Mouse (Mus musculus): Measurements from ENCODE around the gene Tmem160. TPM values are rescaled to one million over a fixed set of nuclear protein-coding genes. Genes with fewer than 3 reads are reported as not detected.
A peak's percentile ranks its signal among the peaks of the same experiment; 100 is the strongest.

The Tmem160 gene
- total RNA-seq, 2 experiments from 2014 or later = 90.2 to 90.8 TPM

DNA sequence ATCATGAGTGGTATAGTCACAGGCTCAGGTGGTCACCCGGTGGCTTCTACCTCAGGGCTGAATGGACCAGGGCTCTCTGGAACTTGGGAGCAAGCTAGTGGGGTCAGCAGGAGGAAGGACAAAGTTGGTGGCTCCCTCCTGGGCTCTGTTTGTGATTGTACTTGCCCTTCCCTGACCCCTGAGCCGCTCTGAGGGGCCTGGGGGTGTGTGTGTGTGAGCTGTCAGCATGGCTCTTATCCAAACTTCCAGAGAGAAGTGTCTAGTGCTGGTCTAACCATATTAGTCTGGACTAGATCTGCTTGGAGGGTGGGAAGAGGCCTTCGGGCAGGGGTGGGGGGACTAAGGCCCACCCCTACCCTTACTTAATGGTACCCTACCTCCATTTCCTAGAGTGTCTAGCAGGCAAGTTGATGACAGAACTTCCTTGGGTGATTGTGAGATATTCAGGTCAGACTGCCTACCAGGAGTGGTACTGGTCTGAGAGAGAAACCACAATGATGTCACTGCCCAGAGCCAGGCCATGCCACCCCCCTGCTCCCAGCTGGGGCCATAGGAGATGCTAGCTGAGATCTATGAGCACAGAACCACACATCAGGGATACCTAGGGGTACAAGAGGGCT, 19.1 kb upstream of the Tmem160 start:
- no peak for DNase-seq (ENCODE audit: low spot score in 2 of 2)

DNA sequence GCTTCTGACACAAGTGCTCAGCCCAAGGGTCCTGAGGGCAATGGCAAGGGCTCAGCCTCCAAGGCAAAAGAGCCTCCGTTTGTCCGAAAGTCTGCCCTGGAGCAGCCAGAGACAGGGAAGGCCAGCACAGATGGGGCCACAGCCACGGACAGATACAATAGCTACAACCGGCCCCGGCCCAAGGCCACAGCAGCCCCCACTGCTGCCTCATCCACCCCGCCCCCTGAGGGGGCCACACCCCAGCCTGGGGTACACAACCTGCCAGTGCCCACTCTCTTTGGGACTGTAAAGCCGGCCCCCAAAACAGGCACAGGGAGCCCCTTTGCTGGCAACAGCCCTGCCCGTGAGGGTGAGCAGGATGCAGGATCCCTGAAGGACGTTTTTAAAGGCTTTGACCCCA, 17.5 kb upstream of the Tmem160 start:
- no peak for DNase-seq (ENCODE audit: low spot score in 2 of 2)

DNA sequence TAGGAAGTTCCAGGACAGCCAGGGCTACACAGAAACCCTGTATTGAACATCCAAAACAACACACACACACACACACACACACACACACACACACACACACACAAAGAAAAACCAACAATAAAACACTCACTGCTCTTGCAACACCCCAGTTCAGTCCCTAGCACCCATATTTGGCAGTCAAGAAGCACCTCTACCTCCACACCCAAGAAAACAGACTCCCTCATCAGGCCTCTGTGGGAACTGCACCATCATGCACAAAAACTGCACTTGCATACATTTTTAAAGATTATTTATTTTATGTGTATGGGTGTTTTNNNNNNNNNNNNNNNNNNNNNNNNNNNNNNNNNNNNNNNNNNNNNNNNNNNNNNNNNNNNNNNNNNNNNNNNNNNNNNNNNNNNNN, 11.3 kb upstream of the Tmem160 start:
- DNase-seq (ENCODE audit: low spot score in 2 of 2) = no peak

DNA sequence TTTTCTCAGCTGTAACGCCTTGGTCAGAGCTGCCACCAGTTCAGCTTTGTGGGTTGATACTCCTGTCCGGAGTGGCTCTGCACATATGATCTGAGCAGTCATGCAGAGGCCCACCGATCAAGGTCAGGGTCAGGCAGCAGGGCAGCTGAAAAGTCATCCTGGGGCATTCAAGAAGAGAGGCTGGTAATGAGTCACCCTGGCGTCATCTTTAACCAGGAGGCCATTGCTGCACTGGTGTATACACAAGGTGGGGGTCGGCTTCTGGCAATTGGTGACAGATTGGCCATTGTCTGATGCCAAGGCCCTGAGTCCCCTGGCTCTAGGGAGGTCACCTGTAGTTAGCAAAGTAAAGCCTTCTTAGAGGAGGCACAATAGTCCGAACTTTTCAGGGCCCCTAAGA, 923 bp upstream of the Tmem160 start:
- no peak for DNase-seq (ENCODE audit: low spot score in 2 of 2)

DNA sequence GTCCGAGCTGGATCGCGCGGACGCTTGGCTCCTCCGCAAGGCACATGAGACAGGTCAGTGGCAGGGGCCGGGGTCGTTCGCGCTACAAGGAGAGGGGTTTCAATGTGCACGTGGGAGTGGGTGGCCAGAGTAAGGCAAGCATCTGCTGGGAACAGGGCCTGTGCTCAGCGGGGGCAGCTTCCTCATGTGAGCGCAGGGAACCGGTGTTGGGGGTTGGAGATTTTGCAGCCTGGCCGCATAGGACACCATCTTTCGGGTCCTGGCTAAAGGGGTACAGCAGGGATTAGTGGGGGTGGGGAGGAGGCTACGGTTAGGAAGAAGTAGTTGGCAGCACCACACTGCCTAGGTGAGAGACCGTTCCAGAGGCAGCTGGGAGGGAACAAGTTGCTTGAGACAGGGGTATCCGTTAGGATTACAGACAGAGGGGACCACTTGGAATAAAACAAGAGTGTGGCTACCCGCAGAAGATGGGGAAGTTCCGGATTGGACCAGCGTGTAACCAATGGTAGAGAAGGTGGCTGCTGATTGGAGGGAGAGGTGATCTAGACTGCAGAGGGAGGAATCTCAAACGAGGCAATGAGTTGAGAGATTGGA, 636 bp downstream of the Tmem160 start:
- peak; percentile 62 to 78 for DNase-seq (ENCODE audit: low spot score in 2 of 2)

DNA sequence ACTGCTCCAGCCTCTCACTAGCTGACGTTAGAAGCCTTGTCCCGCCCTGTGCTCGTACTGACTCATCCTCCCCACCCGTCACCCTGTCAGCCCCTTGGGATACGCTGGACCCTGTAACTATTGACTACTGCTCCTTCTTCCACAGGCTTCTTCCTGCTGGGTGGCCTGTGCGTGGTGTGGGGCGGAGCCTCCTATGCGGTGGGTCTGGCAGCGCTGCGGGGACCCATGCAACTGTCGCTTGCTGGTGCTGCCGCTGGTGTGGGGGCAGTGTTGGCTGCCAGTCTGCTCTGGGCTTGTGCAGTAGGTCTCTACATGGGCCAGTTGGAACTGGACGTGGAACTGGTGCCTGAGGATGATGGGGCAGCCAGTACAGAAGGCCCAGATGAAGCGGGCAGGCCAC, 2.4 kb downstream of the Tmem160 start:
- no peak for DNase-seq (ENCODE audit: low spot score in 2 of 2)

DNA sequence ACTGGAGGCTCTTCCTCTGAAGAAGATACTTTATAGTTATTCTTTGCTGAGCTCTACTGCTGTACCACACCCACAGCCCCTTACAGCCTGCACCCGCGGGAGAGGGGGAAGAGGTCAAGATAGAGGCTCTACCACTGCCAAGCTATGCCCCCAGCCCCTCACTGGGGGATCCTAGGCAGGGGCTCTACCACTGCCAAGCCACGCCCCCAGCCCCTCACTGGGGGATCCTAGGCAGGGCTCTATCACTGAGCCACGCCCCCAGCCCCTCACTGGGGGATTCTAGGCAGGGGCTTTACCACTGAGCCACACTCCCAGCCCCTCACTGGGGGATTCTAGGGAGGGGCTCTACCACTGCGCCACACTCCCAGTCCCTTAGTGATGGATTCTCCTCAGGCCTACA, 3.7 kb downstream of the Tmem160 start:
- no peak for DNase-seq (ENCODE audit: low spot score in 2 of 2)

DNA sequence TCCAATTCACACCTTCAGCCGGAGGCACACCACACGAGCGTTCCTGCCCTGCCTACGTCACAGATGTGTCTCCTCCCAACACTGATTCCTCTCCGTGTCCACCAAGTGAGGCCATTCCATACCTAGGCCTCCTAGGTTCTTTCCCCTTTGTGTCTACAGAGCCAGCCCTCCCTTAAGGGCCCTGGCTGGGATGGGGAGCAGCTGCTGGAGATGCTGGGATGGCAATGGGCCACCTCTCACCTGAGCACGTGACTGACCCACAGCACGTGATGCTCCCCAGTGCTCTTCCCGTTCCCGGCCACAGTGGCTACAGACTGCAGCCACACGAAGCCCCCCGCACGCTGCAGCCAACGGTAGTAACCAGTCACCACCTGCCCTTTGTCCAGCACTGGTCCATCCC, 8.0 kb downstream of the Tmem160 start:
- no peak for DNase-seq (ENCODE audit: low spot score in 2 of 2)

DNA sequence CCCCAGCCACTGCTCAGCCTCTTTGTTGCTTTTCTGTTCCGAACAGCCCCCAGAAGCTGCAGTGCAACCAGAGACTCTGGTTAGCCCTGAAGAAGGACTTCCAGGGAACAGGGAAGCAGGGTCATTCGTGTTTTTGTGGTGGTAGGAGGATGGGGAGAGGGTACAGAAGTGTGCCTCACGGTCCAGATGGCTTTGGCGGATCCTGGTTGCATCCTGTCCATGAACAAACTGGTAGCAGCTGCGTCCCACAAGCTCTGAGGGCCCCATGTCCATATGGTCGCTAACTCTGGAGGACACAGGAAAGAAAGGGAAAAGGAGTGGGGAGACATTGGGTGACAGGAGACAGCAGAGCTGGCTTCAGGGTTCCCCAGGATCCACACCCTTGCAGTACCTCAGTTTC, 8.6 kb downstream of the Tmem160 start:
- DNase-seq (ENCODE audit: low spot score in 2 of 2) = no peak

DNA sequence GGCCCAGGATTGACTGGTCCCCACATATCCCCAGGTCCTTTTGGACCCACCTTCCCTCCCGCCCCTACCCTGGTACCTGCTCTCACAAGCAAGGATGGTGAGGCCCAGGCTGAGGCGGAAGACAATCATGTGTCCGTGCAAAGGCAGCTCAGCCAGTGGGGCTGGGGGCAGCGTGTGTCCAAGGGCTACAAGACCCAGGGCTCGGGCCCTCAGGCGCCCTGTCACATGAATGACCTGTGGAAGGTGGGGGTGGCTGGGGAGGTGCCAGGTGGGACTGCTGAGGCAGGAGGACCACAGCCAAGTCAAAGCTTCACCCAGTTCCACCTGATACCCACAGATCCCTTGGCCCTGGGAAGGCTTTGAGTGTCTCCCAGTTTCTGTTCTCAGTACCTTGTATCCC, 9.1 kb downstream of the Tmem160 start:
- no peak for DNase-seq (ENCODE audit: low spot score in 2 of 2)

DNA sequence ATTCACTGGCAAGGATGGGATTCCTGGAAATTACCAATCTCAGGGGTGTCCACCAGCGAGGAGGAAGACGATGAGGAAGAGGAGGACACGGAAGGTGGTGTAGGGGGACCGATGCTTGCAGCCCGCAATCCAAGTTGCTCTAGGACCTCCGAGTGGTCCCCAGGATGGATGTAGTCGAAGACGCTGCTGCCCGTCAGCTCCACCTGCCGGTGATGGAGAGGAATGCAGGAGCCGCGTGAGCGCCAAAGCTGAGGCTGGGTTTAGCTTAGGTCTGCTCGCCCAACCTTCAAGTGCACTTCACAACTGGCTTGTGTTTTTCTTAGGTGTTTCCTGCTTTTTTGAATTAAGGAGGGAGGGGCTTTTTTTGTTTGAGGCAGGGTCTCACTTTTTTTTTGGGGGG, 10.6 kb downstream of the Tmem160 start:
- peak; percentile 75 to 81 for DNase-seq (ENCODE audit: low spot score in 2 of 2)

DNA sequence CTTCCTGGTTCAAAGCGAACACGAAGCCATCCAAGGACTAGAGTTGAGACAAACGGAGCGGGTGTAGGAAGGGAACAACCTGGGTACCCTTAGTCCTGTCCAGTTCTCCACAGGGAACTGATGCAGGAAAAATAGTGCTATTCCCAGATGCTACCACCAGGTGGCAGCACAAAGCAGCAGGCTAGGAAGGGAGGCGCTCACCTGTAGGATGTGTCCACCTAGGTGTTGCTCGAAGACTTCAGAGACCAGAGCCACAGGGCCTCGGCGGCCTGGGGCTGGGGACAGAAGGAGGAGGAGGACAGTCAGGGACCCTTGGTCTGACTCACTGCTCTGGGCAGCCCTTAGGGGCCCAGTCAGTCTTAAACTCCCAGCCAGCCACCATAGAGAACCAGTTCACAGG, 12.6 kb downstream of the Tmem160 start:
- DNase-seq (ENCODE audit: low spot score in 2 of 2) = peak; percentile 55 to 61

DNA sequence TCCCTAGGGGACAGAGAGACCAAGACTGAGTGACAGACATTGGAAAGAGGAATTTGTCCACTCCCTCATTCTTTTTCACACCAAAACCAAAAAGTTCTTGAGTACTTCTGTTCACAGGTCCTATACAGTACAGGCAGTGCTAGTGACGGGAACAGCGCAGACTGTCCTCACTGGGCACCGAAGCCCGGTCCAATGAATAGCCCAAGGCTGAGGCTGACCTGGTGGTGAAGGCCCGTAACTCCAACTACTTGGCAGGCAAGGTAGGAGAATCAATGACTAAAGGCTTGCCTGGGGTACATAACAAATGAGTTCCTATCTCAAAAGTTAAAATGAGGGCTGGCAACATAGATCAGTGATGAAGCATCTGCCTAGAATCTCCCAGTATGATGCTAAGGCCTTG, 13.0 kb downstream of the Tmem160 start:
- no peak for DNase-seq (ENCODE audit: low spot score in 2 of 2)

DNA sequence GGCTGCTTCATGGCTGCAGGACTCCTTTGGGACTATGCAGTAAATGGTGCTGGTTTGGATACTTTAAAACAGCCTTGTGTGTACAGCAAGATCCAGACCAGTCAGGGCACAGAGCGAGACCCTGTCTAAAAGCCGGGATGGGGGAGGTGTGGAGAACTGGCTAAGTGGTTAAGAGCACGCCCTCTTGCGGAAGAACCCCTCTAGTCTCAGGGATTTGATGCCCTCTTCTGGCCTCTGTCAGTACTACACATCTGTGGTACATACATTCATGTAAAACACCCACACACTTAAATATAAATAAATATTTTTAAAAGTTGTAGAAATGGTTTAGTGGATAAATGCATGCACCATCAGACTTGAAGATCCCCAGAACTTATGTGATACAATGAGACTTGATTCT, 14.0 kb downstream of the Tmem160 start:
- no peak for DNase-seq (ENCODE audit: low spot score in 2 of 2)

DNA sequence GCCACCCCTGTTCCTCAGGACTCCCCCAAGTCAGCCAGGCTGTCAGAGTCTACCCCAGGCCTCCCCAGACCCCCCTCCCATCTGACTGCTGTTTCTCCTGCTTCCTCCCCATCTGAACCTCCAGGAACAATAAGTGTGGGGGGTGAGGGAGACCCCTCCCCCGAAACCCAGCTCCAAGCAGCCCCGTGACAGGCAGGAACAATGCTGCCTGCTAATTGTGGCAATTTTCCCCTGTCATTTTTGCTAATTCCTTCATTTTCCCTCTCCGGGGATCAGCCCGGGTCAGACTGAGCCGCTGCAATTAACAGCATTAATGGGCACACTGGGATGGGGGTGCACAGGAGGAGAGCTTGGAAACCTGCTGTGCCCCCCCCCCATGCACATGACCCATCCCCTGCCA, 15.5 kb downstream of the Tmem160 start:
- no peak for DNase-seq (ENCODE audit: low spot score in 2 of 2)

DNA sequence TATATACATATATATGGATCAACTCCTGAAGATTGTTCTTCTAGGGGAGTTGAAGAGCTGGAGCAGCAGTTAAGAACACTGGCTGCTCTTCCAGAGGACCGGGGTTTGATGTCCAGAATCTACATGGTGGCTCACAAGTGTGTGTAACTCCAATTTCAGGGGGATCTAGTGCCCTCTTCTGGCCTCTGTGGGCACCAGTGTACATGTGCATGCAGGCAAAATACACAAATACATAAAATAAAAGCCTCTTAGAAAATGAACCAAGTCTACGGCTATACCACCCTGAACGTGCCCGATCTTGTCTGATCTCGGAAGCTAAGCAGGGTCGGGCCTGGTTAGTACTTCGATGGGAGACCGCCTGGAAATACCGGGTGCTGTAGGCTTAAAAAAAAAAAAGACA, 19.0 kb downstream of the Tmem160 start:
- no peak for DNase-seq (ENCODE audit: low spot score in 2 of 2)

DNA sequence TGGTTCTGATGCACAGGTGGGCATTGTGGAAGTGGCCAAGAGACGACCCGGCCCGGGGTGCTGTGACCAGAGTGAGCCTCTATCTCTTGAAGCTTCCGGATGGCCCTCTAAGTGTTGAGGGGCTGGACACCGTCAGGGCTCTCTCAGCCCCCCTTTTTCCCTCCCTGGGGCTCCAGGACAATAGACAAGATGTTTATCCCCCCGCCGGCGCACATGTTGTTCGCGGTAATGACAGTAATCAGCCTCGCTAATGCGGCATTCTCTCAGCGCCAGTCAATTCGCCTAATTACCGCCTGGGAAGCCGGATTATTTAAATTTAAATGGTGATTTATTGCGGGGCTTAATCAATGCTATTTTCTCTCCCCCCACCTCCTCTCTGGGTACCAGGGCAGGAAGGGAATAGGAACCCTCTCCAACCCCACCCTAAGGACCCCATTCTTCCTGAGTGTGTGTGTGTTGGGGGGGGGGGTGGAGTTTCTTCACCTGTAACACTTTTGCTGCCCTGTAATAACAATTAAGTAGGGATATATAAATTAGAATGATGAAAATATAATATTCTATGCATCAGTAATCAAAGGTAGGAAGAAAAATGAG, 19.6 kb downstream of the Tmem160 start:
- no peak for DNase-seq (ENCODE audit: low spot score in 2 of 2)

DNA sequence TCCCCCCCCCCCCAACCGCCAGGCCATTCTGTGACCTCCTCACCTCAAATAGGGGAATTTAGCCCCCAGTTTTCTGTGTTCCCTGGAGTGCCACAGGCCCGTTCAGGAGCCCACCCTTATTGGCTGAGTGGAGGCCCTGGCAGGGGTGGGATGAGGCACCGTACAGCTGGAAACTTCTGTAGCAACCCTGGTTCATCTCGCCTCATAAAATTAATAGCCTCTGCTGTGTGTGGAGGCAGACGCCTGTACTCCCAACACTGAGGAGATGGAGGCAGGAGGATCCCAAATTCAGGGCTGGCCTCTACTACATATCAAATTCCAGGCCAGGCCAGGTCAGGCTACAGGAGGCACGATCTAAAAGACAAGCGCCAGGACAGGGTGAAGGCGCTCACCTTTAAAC, 21.3 kb downstream of the Tmem160 start:
- no peak for DNase-seq (ENCODE audit: low spot score in 2 of 2)

DNA sequence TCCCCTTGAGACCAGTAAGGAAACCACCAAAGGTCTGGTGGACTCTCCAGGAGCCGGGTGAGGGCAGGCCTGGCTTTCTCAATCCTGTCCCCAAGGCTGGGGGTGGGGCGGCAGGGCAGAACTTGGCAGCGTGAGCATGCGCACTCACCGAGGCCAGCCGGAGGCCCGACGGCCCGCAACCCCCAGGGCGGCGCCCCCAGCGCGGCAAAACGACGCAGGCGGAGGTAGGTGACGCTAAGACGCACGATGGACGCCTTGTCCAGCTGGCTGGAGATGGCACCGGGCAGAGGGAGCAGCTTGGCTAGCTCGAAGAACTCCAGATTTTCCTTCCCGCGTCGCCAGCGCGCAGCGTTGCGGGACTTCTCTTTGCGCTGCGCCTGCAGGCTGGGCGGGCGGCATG, 21.9 kb downstream of the Tmem160 start:
- no peak for DNase-seq (ENCODE audit: low spot score in 2 of 2)

DNA sequence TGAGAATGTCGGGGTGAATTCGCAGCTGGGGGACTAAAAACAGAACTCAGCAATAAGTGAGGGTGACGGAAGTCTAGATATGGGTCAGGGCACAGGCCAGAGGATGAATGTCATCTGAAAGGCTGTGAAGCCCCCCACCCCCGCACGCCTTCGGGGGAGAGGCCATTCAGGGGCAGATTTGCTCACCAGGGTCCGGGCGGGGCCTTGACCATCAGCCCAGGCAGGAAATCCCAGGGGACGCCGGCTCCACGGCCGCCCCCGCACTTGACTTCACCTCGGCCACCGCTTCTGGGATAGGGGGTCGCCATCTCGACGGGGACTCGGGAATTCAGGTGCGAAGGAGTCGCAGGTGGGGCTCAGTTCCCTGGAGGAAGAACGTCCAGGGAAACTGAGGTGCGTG, 22.7 kb downstream of the Tmem160 start:
- DNase-seq (ENCODE audit: low spot score in 2 of 2) = no peak

DNA sequence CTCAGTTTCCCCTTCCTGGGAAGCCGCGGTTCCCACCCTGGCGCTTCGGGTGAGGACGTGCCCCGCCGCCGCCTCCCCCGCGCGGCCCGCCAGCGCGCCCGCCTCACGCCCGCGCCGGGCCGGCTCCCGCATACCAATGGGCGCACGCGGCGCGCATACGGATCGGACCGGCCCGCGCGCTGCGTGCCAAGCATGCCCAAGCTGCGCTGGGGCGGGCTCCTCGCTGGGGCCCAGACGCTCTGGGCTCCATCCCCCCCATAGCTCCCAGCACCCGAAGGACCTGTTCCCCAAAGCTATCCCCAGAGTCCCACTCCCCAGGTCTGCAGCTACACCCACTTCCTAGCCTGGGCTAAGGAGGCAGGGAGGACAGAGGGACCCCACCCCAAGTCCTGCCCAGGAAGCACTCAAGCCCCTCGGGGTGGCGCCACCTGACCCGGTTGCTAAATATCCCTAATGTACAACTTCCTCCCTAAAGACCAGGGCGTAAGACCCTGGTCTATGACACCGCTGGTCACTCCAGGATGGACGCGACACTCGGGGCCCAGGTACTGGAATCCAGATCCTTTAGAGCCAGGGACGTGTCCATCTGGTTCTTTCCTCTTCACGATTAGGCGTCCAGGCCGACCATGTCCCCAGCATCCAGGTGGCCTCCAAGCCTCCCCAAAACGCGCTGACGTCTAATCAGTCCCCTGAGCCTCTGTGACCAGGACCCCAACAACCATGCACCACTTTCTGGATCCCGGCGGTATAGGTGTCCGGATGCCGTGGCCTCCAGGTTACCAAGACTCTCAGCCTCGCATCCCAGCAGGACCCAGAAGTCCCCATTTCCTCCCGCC, 23.4 kb downstream of the Tmem160 start:
- no peak for DNase-seq (ENCODE audit: low spot score in 2 of 2)

DNA sequence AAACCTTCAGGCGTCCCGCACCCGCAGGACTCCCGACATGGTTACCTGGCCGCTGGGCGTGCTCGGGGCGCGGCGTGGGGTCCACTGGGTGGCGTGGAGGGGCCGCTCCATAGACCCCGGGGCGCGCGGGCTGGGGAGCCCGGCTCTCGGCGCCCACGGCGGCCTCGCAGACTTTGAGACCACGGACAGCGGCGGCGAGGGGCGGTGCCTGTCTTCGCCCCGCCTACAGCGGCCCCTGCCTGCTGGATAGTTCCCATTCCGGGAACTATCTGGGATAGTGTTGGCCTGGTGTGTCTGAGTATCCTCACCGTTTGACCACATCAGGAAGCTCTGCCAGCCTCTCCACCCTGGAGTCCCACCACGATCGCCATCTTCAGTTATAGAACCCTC, 24.0 kb downstream of the Tmem160 start:
- no peak for DNase-seq (ENCODE audit: low spot score in 2 of 2)

Measured in layer of hippocampus, postnatal 14 days (tissue).